Mouse (Mus musculus): ENCODE data around the gene Mob1a. TPM values are rescaled to one million over a fixed set of nuclear protein-coding genes. Genes with fewer than 3 reads are reported as not detected.

Gene Mob1a
- polyA plus RNA-seq, 1 experiment from 2014 or later = 35.8 TPM

DNA sequence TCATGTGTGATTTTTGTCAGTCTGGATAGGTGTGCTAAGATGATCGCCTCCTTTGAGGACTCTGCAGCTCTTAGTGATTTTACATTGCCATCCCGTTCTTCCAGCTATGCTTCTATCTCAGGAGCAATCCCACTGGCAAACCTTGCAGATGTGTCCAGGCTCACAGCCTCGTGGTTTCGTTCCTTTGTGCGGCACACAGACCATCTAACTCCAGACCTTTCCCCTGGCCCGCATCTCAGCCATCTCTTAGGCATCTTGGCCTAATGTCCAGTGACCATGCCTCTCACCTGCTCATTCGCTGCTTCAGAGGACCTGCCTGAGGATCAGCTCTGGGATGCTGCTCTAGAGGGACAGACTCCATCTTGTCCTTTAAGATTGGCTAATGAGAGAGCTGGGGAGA is 24.4 kb downstream of the Mob1a start:
- WGBS = 77% methylated on average over 7 of the region's 7 CpGs
- Histone ChIP-seq H3K27ac (ENCODE audit: low read length) (no peak overlapping the region; the same call in 1 of the 2 replicates), H3K4me3 (ENCODE audit: low read length) (peak overlapping the region; percentile 90)

DNA sequence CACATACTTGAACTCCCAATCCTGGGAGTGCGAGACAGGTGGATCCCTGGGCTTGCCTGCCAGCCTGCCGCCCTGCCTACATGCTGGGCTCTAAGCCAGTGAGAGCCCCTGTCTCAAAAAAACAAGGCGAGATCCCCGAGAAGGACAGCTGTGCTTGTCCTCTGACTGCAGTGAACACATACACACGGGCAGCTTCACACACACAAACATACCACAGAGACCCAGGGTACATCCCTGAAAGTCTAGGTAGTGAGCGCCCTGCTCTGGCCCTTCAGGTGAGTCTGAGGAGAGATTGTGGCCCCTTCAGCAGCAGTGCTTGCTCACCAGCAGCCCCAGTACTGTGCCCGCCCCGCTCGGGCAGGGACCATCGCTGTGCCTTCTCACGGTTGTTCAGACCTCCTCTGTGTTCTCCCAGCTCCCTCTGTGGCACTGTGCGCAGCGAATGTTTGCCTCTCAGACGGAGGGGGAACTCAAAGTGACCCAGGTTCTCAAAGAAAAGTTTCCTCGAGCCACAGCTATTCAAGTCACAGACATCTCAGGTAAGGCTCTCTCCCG is 25.1 kb downstream of the Mob1a start:
- 87% methylated on average over 16 of the region's 16 CpGs for WGBS
- no peak overlapping the region for H3K27ac ChIP-seq (ENCODE audit: low read length)
- H3K9ac ChIP-seq (ENCODE audit: low read length) = no peak overlapping the region

More for the DNA sequence above, 24.4 kb downstream of the Mob1a start:
- H3K9ac ChIP-seq (ENCODE audit: low read length) = peak overlapping the region; percentile 93
- H3K36me3 ChIP-seq (ENCODE audit: control insufficient read depth, insufficient read depth) = peaks cover 21% of the 10 kb centered on the region
- no peaks in the 10 kb centered on the region for H3K27me3 ChIP-seq (ENCODE audit: control insufficient read depth, insufficient read depth, low read length)
- H3K4me2 ChIP-seq (ENCODE audit: low read depth, low read length) = peak overlapping the region; percentile 94
- ATAC-seq (replicated peaks; ENCODE audit: extremely low read depth, insufficient read depth, low FRiP score) = no peak
- H3K9me3 ChIP-seq (replicated peaks; ENCODE audit: control insufficient read depth, low read length) = no peaks in the 10 kb centered on the region
- peaks cover 11% of the 10 kb centered on the region for H3K4me1 ChIP-seq (ENCODE audit: control insufficient read depth, insufficient read depth, low read length)

DNA sequence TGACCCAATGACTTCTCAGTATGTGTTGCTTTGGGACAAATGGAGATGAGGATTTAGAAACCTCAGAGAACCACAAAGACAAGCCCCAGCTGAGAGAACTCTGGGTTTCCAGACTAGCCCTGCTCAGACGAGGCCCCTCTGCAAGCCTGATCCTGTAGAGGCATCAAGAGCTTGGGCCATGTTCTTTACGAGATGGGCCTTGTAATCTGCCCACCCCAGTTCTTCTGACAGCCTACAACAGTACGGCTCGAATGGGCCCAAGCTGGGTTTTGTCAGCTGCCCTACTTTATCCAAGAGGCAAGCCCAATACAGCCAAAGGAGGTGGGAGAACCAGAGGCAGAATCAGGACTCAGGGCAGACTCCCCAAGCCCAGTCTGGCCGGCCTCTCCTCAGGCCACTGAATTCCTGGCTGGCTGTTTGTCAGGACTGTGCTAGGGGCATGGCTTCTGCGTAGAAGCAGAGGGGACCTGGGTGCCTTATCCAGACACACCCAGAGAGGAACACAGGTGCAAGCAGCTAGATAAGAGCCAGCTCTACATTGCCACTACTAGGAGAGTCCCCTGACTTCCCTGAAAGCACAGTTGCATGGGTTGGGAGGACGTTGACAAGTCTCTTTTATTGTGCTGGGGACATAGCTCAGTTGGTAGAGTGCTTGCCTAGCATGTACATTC is 25.8 kb downstream of the Mob1a start:
- H3K4me3 ChIP-seq (ENCODE audit: low read length) = no peak overlapping the region
- H3K9me3 ChIP-seq (replicated peaks; ENCODE audit: control insufficient read depth, low read length) = no peaks in the 10 kb centered on the region
- H3K4me2 ChIP-seq (ENCODE audit: low read depth, low read length) = no peak overlapping the region
- H3K9ac ChIP-seq (ENCODE audit: low read length) = no peak overlapping the region
- ATAC-seq (replicated peaks; ENCODE audit: extremely low read depth, insufficient read depth, low FRiP score) = no peak
- no peaks in the 10 kb centered on the region for H3K27me3 ChIP-seq (ENCODE audit: control insufficient read depth, insufficient read depth, low read length)
- peaks cover 25% of the 10 kb centered on the region for H3K36me3 ChIP-seq (ENCODE audit: control insufficient read depth, insufficient read depth)
- H3K27ac ChIP-seq (ENCODE audit: low read length) = no peak overlapping the region
- peaks cover 11% of the 10 kb centered on the region for H3K4me1 ChIP-seq (ENCODE audit: control insufficient read depth, insufficient read depth, low read length)
- 81% methylated on average over 7 of the region's 7 CpGs for WGBS

More for the DNA sequence above, 25.1 kb downstream of the Mob1a start:
- no peak overlapping the region for H3K4me3 ChIP-seq (ENCODE audit: low read length)
- no peak overlapping the region for H3K4me2 ChIP-seq (ENCODE audit: low read depth, low read length)
- no peaks in the 10 kb centered on the region for H3K27me3 ChIP-seq (ENCODE audit: control insufficient read depth, insufficient read depth, low read length)
- H3K36me3 ChIP-seq (ENCODE audit: control insufficient read depth, insufficient read depth) = peaks cover 25% of the 10 kb centered on the region
- ATAC-seq (replicated peaks; ENCODE audit: extremely low read depth, insufficient read depth, low FRiP score) = no peak
- no peaks in the 10 kb centered on the region for H3K9me3 ChIP-seq (replicated peaks; ENCODE audit: control insufficient read depth, low read length)
- H3K4me1 ChIP-seq (ENCODE audit: control insufficient read depth, insufficient read depth, low read length) = peaks cover 11% of the 10 kb centered on the region

DNA sequence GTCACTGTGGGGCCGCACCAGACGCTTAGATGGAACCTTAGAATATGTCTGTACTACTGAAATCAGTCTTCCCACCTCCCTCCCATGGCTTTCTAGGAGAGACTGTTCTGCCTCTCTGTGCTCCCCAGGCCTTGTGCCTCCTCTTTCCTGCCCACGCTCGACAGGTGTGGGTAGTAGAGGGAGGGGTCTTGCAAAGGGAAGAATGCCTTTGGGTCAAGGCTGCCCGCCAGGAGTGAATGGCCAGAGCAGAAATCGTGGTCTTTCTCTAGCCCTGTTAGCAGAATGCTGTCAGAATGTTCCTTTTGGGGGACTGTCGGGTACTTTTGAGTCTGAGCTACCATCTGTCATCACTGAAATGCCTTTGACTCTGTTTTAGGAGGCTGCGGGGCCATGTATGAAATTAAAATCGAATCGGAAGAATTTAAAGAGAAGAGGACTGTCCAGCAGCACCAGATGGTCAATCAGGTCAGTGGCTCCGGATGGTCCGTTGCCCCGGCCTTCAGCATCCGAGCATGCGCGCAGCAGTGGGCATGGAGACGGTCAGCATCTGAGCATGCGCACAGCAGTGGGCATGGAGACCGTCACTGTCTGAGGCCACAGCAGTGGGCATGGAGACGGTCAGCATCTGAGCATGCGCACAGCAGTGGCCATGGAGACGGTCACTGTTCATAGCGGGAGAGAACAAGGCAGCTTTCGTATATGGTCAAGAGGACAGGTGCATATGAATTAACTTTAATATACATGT is 27.0 kb downstream of the Mob1a start:
- Histone ChIP-seq H3K4me2 (ENCODE audit: low read depth, low read length) (no peak overlapping the region), H3K4me1 (ENCODE audit: control insufficient read depth, insufficient read depth, low read length) (peaks cover 11% of the 10 kb centered on the region), H3K4me3 (ENCODE audit: low read length) (no peak overlapping the region), H3K9me3 (replicated peaks; ENCODE audit: control insufficient read depth, low read length) (no peaks in the 10 kb centered on the region), H3K36me3 (ENCODE audit: control insufficient read depth, insufficient read depth) (peaks cover 26% of the 10 kb centered on the region), H3K27me3 (ENCODE audit: control insufficient read depth, insufficient read depth, low read length) (no peaks in the 10 kb centered on the region), H3K27ac (ENCODE audit: low read length) (no peak overlapping the region), H3K9ac (ENCODE audit: low read length) (no peak overlapping the region)
- WGBS = 94% methylated on average over 24 of the region's 24 CpGs
- no peak for ATAC-seq (replicated peaks; ENCODE audit: extremely low read depth, insufficient read depth, low FRiP score)

GRCm38 (mm10) chr6:83354856-83355781 is 29.3 kb downstream of the Mob1a start:
- WGBS = 83% methylated on average over 9 of the region's 9 CpGs
- H3K36me3 ChIP-seq (ENCODE audit: control insufficient read depth, insufficient read depth) = peaks cover 41% of the 10 kb centered on the region
- no peak overlapping the region for H3K4me3 ChIP-seq (ENCODE audit: low read length)
- no peak overlapping the region for H3K9ac ChIP-seq (ENCODE audit: low read length)
- H3K27ac ChIP-seq (ENCODE audit: low read length) = no peak overlapping the region
- no peak overlapping the region for H3K4me2 ChIP-seq (ENCODE audit: low read depth, low read length)
- no peaks in the 10 kb centered on the region for H3K27me3 ChIP-seq (ENCODE audit: control insufficient read depth, insufficient read depth, low read length)
- no peaks in the 10 kb centered on the region for H3K9me3 ChIP-seq (replicated peaks; ENCODE audit: control insufficient read depth, low read length)
- ATAC-seq (replicated peaks; ENCODE audit: extremely low read depth, insufficient read depth, low FRiP score) = no peak
- H3K4me1 ChIP-seq (ENCODE audit: control insufficient read depth, insufficient read depth, low read length) = peaks cover 3% of the 10 kb centered on the region

- H3K36me3 ChIP-seq (ENCODE audit: control insufficient read depth, insufficient read depth) = peaks cover 41% of the 10 kb centered on the region
- no peak overlapping the region for H3K27ac ChIP-seq (ENCODE audit: low read length)
- ATAC-seq (replicated peaks; ENCODE audit: extremely low read depth, insufficient read depth, low FRiP score) = peak; percentile 68; the same call in 1 of the 2 replicates
- H3K4me3 ChIP-seq (ENCODE audit: low read length) = no peak overlapping the region
- 24% methylated on average over 7 of the region's 7 CpGs for WGBS
- H3K9ac ChIP-seq (ENCODE audit: low read length) = no peak overlapping the region
- H3K4me1 ChIP-seq (ENCODE audit: control insufficient read depth, insufficient read depth, low read length) = no peaks in the 10 kb centered on the region
- H3K9me3 ChIP-seq (replicated peaks; ENCODE audit: control insufficient read depth, low read length) = no peaks in the 10 kb centered on the region
- no peaks in the 10 kb centered on the region for H3K27me3 ChIP-seq (ENCODE audit: control insufficient read depth, insufficient read depth, low read length)
- H3K4me2 ChIP-seq (ENCODE audit: low read depth, low read length) = no peak overlapping the region
Observed at GRCm38 (mm10) chr6:83356569-83357138, 30.8 kb downstream of the Mob1a start.

DNA sequence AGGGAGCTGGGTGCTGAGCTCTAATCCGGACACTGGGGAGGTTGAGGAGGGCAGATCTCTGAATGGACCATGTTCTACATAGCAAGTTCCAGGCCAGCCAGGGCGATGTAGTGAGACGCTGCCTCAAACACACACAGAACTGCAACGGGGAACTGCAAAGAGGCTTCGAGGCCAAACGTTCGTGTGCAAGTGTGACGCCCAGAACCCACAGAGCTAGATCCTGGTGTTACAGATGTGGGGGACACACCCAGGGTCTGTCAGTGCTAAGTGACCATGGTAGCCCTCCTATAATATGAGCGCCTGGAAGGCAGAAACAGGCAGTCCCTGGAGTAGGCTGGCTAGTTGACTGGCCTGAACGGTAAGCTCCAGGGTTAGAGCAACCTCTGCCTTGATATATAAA is 31.6 kb downstream of the Mob1a start:
- Histone ChIP-seq H3K27me3 (ENCODE audit: control insufficient read depth, insufficient read depth, low read length) (no peaks in the 10 kb centered on the region), H3K27ac (ENCODE audit: low read length) (no peak overlapping the region), H3K9ac (ENCODE audit: low read length) (no peak overlapping the region), H3K4me2 (ENCODE audit: low read depth, low read length) (no peak overlapping the region), H3K36me3 (ENCODE audit: control insufficient read depth, insufficient read depth) (peaks cover 40% of the 10 kb centered on the region), H3K9me3 (replicated peaks; ENCODE audit: control insufficient read depth, low read length) (no peaks in the 10 kb centered on the region), H3K4me1 (ENCODE audit: control insufficient read depth, insufficient read depth, low read length) (no peaks in the 10 kb centered on the region), H3K4me3 (ENCODE audit: low read length) (no peak overlapping the region)
- WGBS = 86% methylated on average over 10 of the region's 10 CpGs
- ATAC-seq (replicated peaks; ENCODE audit: extremely low read depth, insufficient read depth, low FRiP score) = no peak

DNA sequence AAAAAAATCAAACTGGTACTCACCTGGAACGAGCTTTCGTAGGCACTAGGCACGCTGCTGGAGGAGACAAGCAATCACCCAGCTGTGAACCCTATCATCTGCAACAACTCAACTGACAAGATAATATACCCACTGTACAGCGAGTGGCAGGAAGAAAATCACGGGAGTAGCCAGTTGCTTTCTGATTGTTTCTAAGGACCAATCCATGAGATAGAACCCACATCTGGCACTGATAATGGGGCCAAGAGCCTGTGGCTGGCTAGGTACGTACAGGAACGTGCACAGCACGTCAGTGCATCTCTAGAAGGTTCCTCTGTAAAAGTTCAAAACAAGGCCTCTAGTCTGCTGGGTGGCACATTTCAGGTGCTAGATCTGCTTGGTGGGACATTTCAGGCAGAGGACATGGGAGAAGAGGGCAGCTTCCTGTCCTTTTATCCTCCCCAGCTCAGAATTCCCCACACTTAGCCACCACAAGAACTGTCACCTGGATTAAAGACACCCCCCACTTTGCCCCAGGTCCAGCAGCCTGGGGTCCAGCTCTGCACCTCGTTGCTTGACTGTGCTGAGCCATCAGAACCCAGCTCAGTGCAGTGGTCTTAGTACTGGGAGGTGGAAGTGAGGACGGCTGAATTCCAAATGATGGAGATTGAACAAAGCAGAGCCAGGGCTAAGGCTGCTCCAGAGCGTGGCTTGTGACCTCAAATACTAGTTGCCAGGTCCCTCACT is 35.9 kb downstream of the Mob1a start:
- H3K36me3 ChIP-seq (ENCODE audit: control insufficient read depth, insufficient read depth) = peaks cover 19% of the 10 kb centered on the region
- 72% methylated on average over 11 of the region's 11 CpGs for WGBS
- no peak overlapping the region for H3K4me2 ChIP-seq (ENCODE audit: low read depth, low read length)
- no peaks in the 10 kb centered on the region for H3K9me3 ChIP-seq (replicated peaks; ENCODE audit: control insufficient read depth, low read length)
- no peak overlapping the region for H3K4me3 ChIP-seq (ENCODE audit: low read length)
- H3K9ac ChIP-seq (ENCODE audit: low read length) = no peak overlapping the region
- ATAC-seq (replicated peaks; ENCODE audit: extremely low read depth, insufficient read depth, low FRiP score) = no peak
- H3K27ac ChIP-seq (ENCODE audit: low read length) = no peak overlapping the region
- H3K27me3 ChIP-seq (ENCODE audit: control insufficient read depth, insufficient read depth, low read length) = no peaks in the 10 kb centered on the region
- no peaks in the 10 kb centered on the region for H3K4me1 ChIP-seq (ENCODE audit: control insufficient read depth, insufficient read depth, low read length)

Data from heart, embryonic 16.5 days (tissue).